35 mouse cellular contexts compared by ENCODE assay signal in genomic region chr6:146973830-146974229, GRCm38 (mm10). TPM values are rescaled to one million over a fixed set of nuclear protein-coding genes. Genes with fewer than 3 reads are reported as not detected.
"Had no signal": no experiment of that assay in that cellular context is flagged by ENCODE, and none has a peak within 500 bp of the region (broad histone marks: within the 10 kb centered on the region; RNA-seq: fewer than 3 reads in every experiment).

No protein-coding gene starts in this region.

- ATAC-seq: forebrain, embryonic 14.5 days; forebrain, embryonic 15.5 days; forebrain, embryonic 16.5 days; forebrain, postnatal 0 days had no signal

- H3K4me2 ChIP-seq: embryonic facial prominence, embryonic 12.5 days; embryonic facial prominence, embryonic 13.5 days; embryonic facial prominence, embryonic 15.5 days; forebrain, embryonic 12.5 days; forebrain, embryonic 13.5 days; forebrain, embryonic 15.5 days had no signal

- H3K27me3 ChIP-seq: embryonic facial prominence, embryonic 12.5 days; embryonic facial prominence, embryonic 13.5 days; embryonic facial prominence, embryonic 15.5 days; forebrain, embryonic 12.5 days; forebrain, embryonic 13.5 days; forebrain, embryonic 15.5 days had no signal

- DNase-seq: cerebellum, adult 8-10 months; cerebellum, adult 9-10 months; cerebellum, adult 9-11 months; cerebellum, postnatal 10 days; cerebellum, postnatal 14 days; cerebellum, postnatal 25 days; cerebellum, postnatal 36 days; embryo, embryonic 11 days; forebrain, postnatal 0 days; gastrocnemius, adult 2 months; gastrocnemius, postnatal 10 days; gastrocnemius, postnatal 14 days; gastrocnemius, postnatal 25 days; gastrocnemius, postnatal 36 days; heart, adult 2 months had no signal

- H3K36me3 ChIP-seq: embryonic facial prominence, embryonic 10.5 days; embryonic facial prominence, embryonic 12.5 days; forebrain, embryonic 10.5 days; forebrain, embryonic 12.5 days; forebrain, embryonic 15.5 days had no signal

- H3K27ac ChIP-seq: embryonic facial prominence, embryonic 10.5 days; embryonic facial prominence, embryonic 12.5 days; embryonic facial prominence, embryonic 13.5 days; embryonic facial prominence, embryonic 15.5 days; forebrain, embryonic 10.5 days; forebrain, embryonic 12.5 days; forebrain, embryonic 13.5 days; forebrain, embryonic 15.5 days; gastrocnemius, adult 2 months; heart, adult 2 months had no signal

- H3K9me3 ChIP-seq: embryonic facial prominence, embryonic 10.5 days; embryonic facial prominence, embryonic 12.5 days; embryonic facial prominence, embryonic 13.5 days; embryonic facial prominence, embryonic 15.5 days; forebrain, embryonic 10.5 days; forebrain, embryonic 12.5 days; forebrain, embryonic 13.5 days; forebrain, embryonic 15.5 days had no signal

- H3K4me3 ChIP-seq: embryonic facial prominence, embryonic 10.5 days; embryonic facial prominence, embryonic 12.5 days; embryonic facial prominence, embryonic 13.5 days; embryonic facial prominence, embryonic 15.5 days; erythroblast, embryonic 14.5 days; forebrain, embryonic 10.5 days; forebrain, embryonic 12.5 days; forebrain, embryonic 13.5 days; forebrain, embryonic 15.5 days; gastrocnemius, adult 2 months; heart, adult 2 months had no signal

- H3K9ac ChIP-seq: embryonic facial prominence, embryonic 12.5 days; embryonic facial prominence, embryonic 13.5 days; embryonic facial prominence, embryonic 15.5 days; forebrain, embryonic 12.5 days; forebrain, embryonic 13.5 days; forebrain, embryonic 15.5 days; forebrain, postnatal 0 days had no signal

RNA-seq across cellular contexts. Expression of gene 1700034J05Rik, which starts 19.6 kb away (rescaled TPM):
- total RNA-seq: common myeloid progenitor, adult 5-6 weeks; forebrain, postnatal 0 days; gastrocnemius, adult 18-20 months; gastrocnemius, adult 2 months; gastrocnemius, adult 8-10 months; gastrocnemius, postnatal 10 days; gastrocnemius, postnatal 14 days; gastrocnemius, postnatal 25 days; gastrocnemius, postnatal 36 days; gastrocnemius, postnatal 4 days; granulocyte monocyte progenitor cell, adult 5-6 weeks; heart, adult 2 months; heart, adult 8-10 months had no signal
- polyA plus RNA-seq: cortical plate, adult 2 months; embryonic facial prominence, embryonic 11.5 days; erythroblast, embryonic 14.5 days; forebrain, embryonic 12.5 days; forebrain, embryonic 14.5 days; forebrain, embryonic 15.5 days; forebrain, embryonic 16.5 days; forebrain, postnatal 0 days; frontal cortex, adult 2 months; heart, adult 2 months had no signal

RNA-seq across cellular contexts. Expression of gene Rep15, which starts 58.6 kb away (rescaled TPM):
- total RNA-seq: common myeloid progenitor, adult 5-6 weeks had no signal
- polyA plus RNA-seq: erythroblast, embryonic 14.5 days had no signal
